In genomic region chr14:49362161-49362560, GRCm38 (mm10) we compare ENCODE assay signal across 24 mouse cellular contexts.
DNase-seq lines count a peak whose midpoint lies in the region; ATAC-seq and TF ChIP-seq lines count a peak whose summit lies in the region.
"Had no signal": no experiment of that assay in that cellular context is flagged by ENCODE, and none has a peak within 500 bp of the region (broad histone marks: within the 10 kb centered on the region; RNA-seq: fewer than 3 reads in every experiment).

No protein-coding gene starts in this region.

- H3K9ac ChIP-seq in ES-Bruce4 (ENCODE audit: low read depth, poor library complexity, severe bottlenecking), result no peak overlapping the region
- H3K9ac ChIP-seq in ES-E14 (ENCODE audit: insufficient read depth, low read depth, low read length, poor library complexity, severe bottlenecking), result no peak overlapping the region
- H3K9ac ChIP-seq: embryonic facial prominence, embryonic 13.5 days; embryonic facial prominence, embryonic 15.5 days; forebrain, embryonic 12.5 days had no signal

- DNase-seq in ES-E14 (ENCODE audit: low read depth, low spot score) (no peak), ZHBTc4 (ENCODE audit: low read depth, low spot score) (peak; percentile 60)
- no peak for DNase-seq in thymus, postnatal 10 days (ENCODE audit: low spot score in 2 of 2)
- no peak for DNase-seq in left cerebral cortex, adult 2 months (ENCODE audit: extremely low spot score in 1 of 2, low spot score in 2 of 2)
- DNase-seq: adrenal gland, adult 2 months; adrenal gland, postnatal 10 days; adrenal gland, postnatal 25 days; cerebellum, adult 11 months; cerebellum, adult 18-20 months; cerebellum, adult 8-10 months; cerebellum, adult 9-11 months; cerebellum, postnatal 14 days; cerebellum, postnatal 36 days; embryo, embryonic 11 days had no signal

- TF ChIP-seq POLR2A in ES-Bruce4 (IDR thresholded peaks at IDR 0.05; ENCODE audit: insufficient read depth, low read length), result no peak

- H3K27ac ChIP-seq in ES-Bruce4 (ENCODE audit: insufficient read depth, low read length) (peak overlapping the region; percentile 35), ES-E14 (ENCODE audit: insufficient read depth, low read depth, low read length, poor library complexity, severe bottlenecking) (peak overlapping the region; percentile 25; the same call in 1 of the 2 replicates)
- H3K27ac ChIP-seq in left cerebral cortex, adult 2 months, result no peak overlapping the region
- H3K27ac ChIP-seq: embryonic facial prominence, embryonic 13.5 days; embryonic facial prominence, embryonic 15.5 days; forebrain, embryonic 10.5 days; forebrain, embryonic 12.5 days had no signal

- peak overlapping the region; percentile 7; the same call in 1 of the 2 replicates for H3K4me3 ChIP-seq in E14TG2a.4 (replicated peaks; ENCODE audit: low read length)
- H3K4me3 ChIP-seq in ES-Bruce4 (ENCODE audit: low read depth, low read length), result no peak overlapping the region
- H3K4me3 ChIP-seq in ES-E14 (ENCODE audit: insufficient read depth in 1 of 2, low read depth in 1 of 2, low read length in 2 of 2, poor library complexity in 1 of 2, severe bottlenecking in 1 of 2), result no peak overlapping the region
- no peak overlapping the region for H3K4me3 ChIP-seq in left cerebral cortex, adult 2 months
- H3K4me3 ChIP-seq: embryonic facial prominence, embryonic 13.5 days; embryonic facial prominence, embryonic 15.5 days; erythroblast, embryonic 14.5 days; forebrain, embryonic 10.5 days; forebrain, embryonic 12.5 days had no signal

- peak; percentile 91 for TF ChIP-seq EP300 in ES-Bruce4 (IDR thresholded peaks at IDR 0.05; ENCODE audit: insufficient read depth, low read depth, low read length)

- no peak for TF ChIP-seq CTCF in E14TG2a.4 (conservative IDR thresholded peaks at IDR 0.05; ENCODE audit: low read length)
- TF ChIP-seq CTCF in ES-Bruce4 (IDR thresholded peaks at IDR 0.05; ENCODE audit: low read depth, low read length), result no peak
- TF ChIP-seq CTCF in left cerebral cortex, adult 2 months (IDR thresholded peaks at IDR 0.05), result no peak

- ATAC-seq in inflammation-experienced regulatory T-cells, adult 6 months, result no peak
- ATAC-seq: forebrain, embryonic 14.5 days; forebrain, embryonic 16.5 days had no signal

- H3K27me3 ChIP-seq in E14TG2a.4 (ENCODE audit: insufficient read depth, low read length) (no peaks in the 10 kb centered on the region), ES-Bruce4 (ENCODE audit: control insufficient read depth, insufficient read depth, low read length, poor library complexity, severe bottlenecking) (no peaks in the 10 kb centered on the region)
- H3K27me3 ChIP-seq: embryonic facial prominence, embryonic 13.5 days; embryonic facial prominence, embryonic 15.5 days; forebrain, embryonic 12.5 days had no signal

- in situ Hi-C loops in ES-E14 (cut with MboI; ENCODE audit: low sequenced_read_pairs in 2 of 2, unreplicated experiment in 2 of 2), result no loop called here

- peaks cover 13% of the 10 kb centered on the region for H3K4me1 ChIP-seq in E14TG2a.4 (replicated peaks; ENCODE audit: low read depth, low read length)
- no peaks in the 10 kb centered on the region for H3K4me1 ChIP-seq in ES-Bruce4 (ENCODE audit: control insufficient read depth, insufficient read depth, low read length)
- 0 out of 4 replicates have a peak, but pooled peaks cover 0 to 2% of the 10 kb centered on the region in 2 experiments for H3K4me1 ChIP-seq in ES-E14 (ENCODE audit: control insufficient read depth in 2 of 2, insufficient read depth in 2 of 2, low read length in 2 of 2, poor library complexity in 1 of 2)
- H3K4me1 ChIP-seq: embryonic facial prominence, embryonic 13.5 days; embryonic facial prominence, embryonic 15.5 days; forebrain, embryonic 12.5 days had no signal

- peaks cover 8% of the 10 kb centered on the region; the same call in 1 of the 2 replicates for H3K9me3 ChIP-seq in E14TG2a.4 (ENCODE audit: low read length)
- H3K9me3 ChIP-seq in ES-Bruce4 (replicated peaks; ENCODE audit: control insufficient read depth, insufficient read depth, low read length, poor library complexity, severe bottlenecking), result no peaks in the 10 kb centered on the region
- no peaks in the 10 kb centered on the region for H3K9me3 ChIP-seq in ES-E14 (ENCODE audit: control insufficient read depth, insufficient read depth, low read depth, low read length)
- H3K9me3 ChIP-seq: embryonic facial prominence, embryonic 13.5 days; embryonic facial prominence, embryonic 15.5 days; forebrain, embryonic 10.5 days; forebrain, embryonic 12.5 days had no signal

- intact Hi-C loops in left cerebral cortex, adult 2 months (cut with DNase I), result no loop called here

- no peaks in the 10 kb centered on the region for H3K36me3 ChIP-seq in E14TG2a.4 (ENCODE audit: insufficient read depth, low read length)
- no peaks in the 10 kb centered on the region for H3K36me3 ChIP-seq in ES-Bruce4 (ENCODE audit: control insufficient read depth, insufficient read depth, low read length, poor library complexity, severe bottlenecking)
- no peaks in the 10 kb centered on the region for H3K36me3 ChIP-seq in ES-E14 (ENCODE audit: control insufficient read depth, insufficient read depth, low read length, poor library complexity, severe bottlenecking)
- H3K36me3 ChIP-seq: embryonic facial prominence, embryonic 13.5 days; embryonic facial prominence, embryonic 15.5 days; forebrain, embryonic 10.5 days; forebrain, embryonic 12.5 days had no signal

TF ChIP-seq in ES-E14, 5 proteins besides CTCF, POLR2A, EP300 and RAD21:
- no peak for TF ChIP-seq ZNF384 (IDR thresholded peaks at IDR 0.05; ENCODE audit: low read depth, low read length)
- no peak for TF ChIP-seq CHD2 (IDR thresholded peaks at IDR 0.05; ENCODE audit: low read depth, low read length)
- TF ChIP-seq ZC3H11A (IDR thresholded peaks at IDR 0.05; ENCODE audit: borderline replicate concordance, low read depth, low read length), result no peak
- no peak for TF ChIP-seq HCFC1 (IDR thresholded peaks at IDR 0.05; ENCODE audit: borderline replicate concordance, insufficient read depth, low read length)
- no peak for TF ChIP-seq MAFK (IDR thresholded peaks at IDR 0.05; ENCODE audit: insufficient read depth, low read depth, low read length)
